ENCODE assay signal across 16 mouse cellular contexts in the genomic region with DNA sequence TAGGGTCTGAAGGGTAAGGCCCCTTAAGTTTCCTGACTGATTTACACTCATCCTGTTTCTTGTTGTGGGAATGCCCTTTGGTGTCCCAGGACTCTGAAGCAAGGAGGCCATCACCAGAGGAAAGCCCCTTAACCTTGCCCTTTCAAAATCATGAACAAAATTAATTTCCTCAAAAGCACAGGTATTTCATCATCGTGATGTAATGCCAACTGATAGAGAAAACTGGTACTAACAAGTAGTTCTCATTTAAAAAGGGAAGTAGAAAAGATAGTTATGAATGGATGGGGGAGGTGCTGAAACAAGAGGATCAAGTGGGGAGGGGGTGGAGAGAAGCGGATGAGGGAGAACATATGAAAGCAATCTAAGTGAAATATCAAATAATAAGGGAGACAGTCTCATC. TPM values are rescaled to one million over a fixed set of nuclear protein-coding genes. Genes with fewer than 3 reads are reported as not detected.
"Had no signal": no experiment of that assay in that cellular context is flagged by ENCODE, and none has a peak within 500 bp of the region (broad histone marks: within the 10 kb centered on the region; RNA-seq: fewer than 3 reads in every experiment).

No protein-coding gene starts in this region.

- H3K27me3 ChIP-seq: limb, embryonic 15.5 days; liver, embryonic 12.5 days; neural tube, embryonic 12.5 days; stomach, embryonic 15.5 days had no signal

- DNase-seq: kidney, adult 8-10 months; kidney, postnatal 36 days; lung, embryonic 14.5 days; lung, postnatal 10 days; lung, postnatal 4 days; midbrain, embryonic 14.5 days; retina, postnatal 1 day; right cerebral cortex, postnatal 4 days; spleen, adult 18-20 months; thymus, postnatal 14 days had no signal

- H3K36me3 ChIP-seq: neural tube, embryonic 12.5 days had no signal

- ATAC-seq: intestine, postnatal 0 days; liver, embryonic 12.5 days had no signal

RNA-seq across cellular contexts. Expression of gene Ascl2, which starts 54.4 kb away (rescaled TPM):
- total RNA-seq: left cerebral cortex, postnatal 14 days had no signal
